Mouse (Mus musculus): Measurements from ENCODE around the gene Tmem81. TPM values are rescaled to one million over a fixed set of nuclear protein-coding genes. Genes with fewer than 3 reads are reported as not detected.
A peak's percentile ranks its signal among the peaks of the same experiment; 100 is the strongest.

The Tmem81 gene
- polyA plus RNA-seq, 1 experiment from 2014 or later, result 3.1 TPM

GRCm38 (mm10) chr1:132512106-132512505, 6.1 kb downstream of the Tmem81 start:
- 71% methylated on average over 8 of the region's 8 CpGs for WGBS
- H3K27me3 ChIP-seq (replicated peaks; ENCODE audit: control insufficient read depth, insufficient read depth, low read length), result no peaks in the 10 kb centered on the region
- H3K4me2 ChIP-seq (replicated peaks; ENCODE audit: low read depth), result no peak overlapping the region
- no peaks in the 10 kb centered on the region for H3K4me1 ChIP-seq (replicated peaks; ENCODE audit: control insufficient read depth, insufficient read depth, low read length)
- H3K9me3 ChIP-seq (ENCODE audit: control insufficient read depth), result no peaks in the 10 kb centered on the region
- H3K4me3 ChIP-seq (ENCODE audit: low read depth, low read length), result no peak overlapping the region
- H3K36me3 ChIP-seq (ENCODE audit: control insufficient read depth, insufficient read depth), result peaks cover 8% of the 10 kb centered on the region
- no peak overlapping the region for H3K27ac ChIP-seq (ENCODE audit: low read depth, low read length)
- no peak for TF ChIP-seq CTCF (IDR thresholded peaks at IDR 0.05; ENCODE audit: low read depth)
- ATAC-seq, result no peak
- no peak overlapping the region for H3K9ac ChIP-seq (ENCODE audit: low read depth, low read length)

- no peak for ATAC-seq
- Histone ChIP-seq H3K36me3 (ENCODE audit: control insufficient read depth, insufficient read depth) (no peaks in the 10 kb centered on the region), H3K4me2 (replicated peaks; ENCODE audit: low read depth) (no peak overlapping the region), H3K9ac (ENCODE audit: low read depth, low read length) (no peak overlapping the region), H3K9me3 (ENCODE audit: control insufficient read depth) (no peaks in the 10 kb centered on the region), H3K4me1 (replicated peaks; ENCODE audit: control insufficient read depth, insufficient read depth, low read length) (no peaks in the 10 kb centered on the region), H3K4me3 (ENCODE audit: low read depth, low read length) (no peak overlapping the region), H3K27ac (ENCODE audit: low read depth, low read length) (no peak overlapping the region), H3K27me3 (replicated peaks; ENCODE audit: control insufficient read depth, insufficient read depth, low read length) (no peaks in the 10 kb centered on the region)
- no peak for TF ChIP-seq CTCF (IDR thresholded peaks at IDR 0.05; ENCODE audit: low read depth)
- 89% methylated on average over 12 of the region's 12 CpGs for WGBS
Measured at GRCm38 (mm10) chr1:132515339-132515738, 9.3 kb downstream of the Tmem81 start.

- TF ChIP-seq CTCF (IDR thresholded peaks at IDR 0.05; ENCODE audit: low read depth), result no peak
- ATAC-seq, result no peak
- H3K4me2 ChIP-seq (replicated peaks; ENCODE audit: low read depth), result no peak overlapping the region
Measured at GRCm38 (mm10) chr1:132516776-132517175, 10.7 kb downstream of the Tmem81 start.

GRCm38 (mm10) chr1:132518621-132519020, 12.6 kb downstream of the Tmem81 start:
- Histone ChIP-seq H3K9ac (ENCODE audit: low read depth, low read length) (no peak overlapping the region), H3K36me3 (ENCODE audit: control insufficient read depth, insufficient read depth) (no peaks in the 10 kb centered on the region), H3K4me3 (ENCODE audit: low read depth, low read length) (no peak overlapping the region), H3K4me1 (replicated peaks; ENCODE audit: control insufficient read depth, insufficient read depth, low read length) (no peaks in the 10 kb centered on the region), H3K27me3 (replicated peaks; ENCODE audit: control insufficient read depth, insufficient read depth, low read length) (no peaks in the 10 kb centered on the region), H3K4me2 (replicated peaks; ENCODE audit: low read depth) (no peak overlapping the region), H3K9me3 (ENCODE audit: control insufficient read depth) (no peaks in the 10 kb centered on the region), H3K27ac (ENCODE audit: low read depth, low read length) (no peak overlapping the region)
- 79% methylated on average over 18 of the region's 18 CpGs for WGBS
- no peak for TF ChIP-seq CTCF (IDR thresholded peaks at IDR 0.05; ENCODE audit: low read depth)
- no peak for ATAC-seq

More at GRCm38 (mm10) chr1:132516776-132517175, 10.7 kb downstream of the Tmem81 start:
- Histone ChIP-seq H3K27ac (ENCODE audit: low read depth, low read length) (no peak overlapping the region), H3K9ac (ENCODE audit: low read depth, low read length) (no peak overlapping the region), H3K4me3 (ENCODE audit: low read depth, low read length) (no peak overlapping the region), H3K27me3 (replicated peaks; ENCODE audit: control insufficient read depth, insufficient read depth, low read length) (no peaks in the 10 kb centered on the region), H3K36me3 (ENCODE audit: control insufficient read depth, insufficient read depth) (no peaks in the 10 kb centered on the region), H3K9me3 (ENCODE audit: control insufficient read depth) (no peaks in the 10 kb centered on the region), H3K4me1 (replicated peaks; ENCODE audit: control insufficient read depth, insufficient read depth, low read length) (no peaks in the 10 kb centered on the region)
- 92% methylated on average over 11 of the region's 11 CpGs for WGBS

- TF ChIP-seq CTCF (IDR thresholded peaks at IDR 0.05; ENCODE audit: low read depth), result no peak
- 64% methylated on average over 11 of the region's 11 CpGs for WGBS
- H3K27me3 ChIP-seq (replicated peaks; ENCODE audit: control insufficient read depth, insufficient read depth, low read length), result no peaks in the 10 kb centered on the region
Measured at GRCm38 (mm10) chr1:132519734-132520133, 13.7 kb downstream of the Tmem81 start.

GRCm38 (mm10) chr1:132520764-132521163, 14.7 kb downstream of the Tmem81 start:
- Histone ChIP-seq H3K27ac (ENCODE audit: low read depth, low read length) (no peak overlapping the region), H3K9ac (ENCODE audit: low read depth, low read length) (no peak overlapping the region), H3K4me3 (ENCODE audit: low read depth, low read length) (no peak overlapping the region), H3K4me2 (replicated peaks; ENCODE audit: low read depth) (peak overlapping the region; percentile 24; the same call in 1 of the 2 replicates), H3K9me3 (ENCODE audit: control insufficient read depth) (no peaks in the 10 kb centered on the region), H3K27me3 (replicated peaks; ENCODE audit: control insufficient read depth, insufficient read depth, low read length) (no peaks in the 10 kb centered on the region), H3K4me1 (replicated peaks; ENCODE audit: control insufficient read depth, insufficient read depth, low read length) (no peaks in the 10 kb centered on the region), H3K36me3 (ENCODE audit: control insufficient read depth, insufficient read depth) (no peaks in the 10 kb centered on the region)
- TF ChIP-seq CTCF (IDR thresholded peaks at IDR 0.05; ENCODE audit: low read depth), result peak; percentile 68
- peak; percentile 63 for ATAC-seq
- 42% methylated on average over 2 of the region's 6 CpGs for WGBS

More at GRCm38 (mm10) chr1:132519734-132520133, 13.7 kb downstream of the Tmem81 start:
- Histone ChIP-seq H3K36me3 (ENCODE audit: control insufficient read depth, insufficient read depth) (no peaks in the 10 kb centered on the region), H3K4me2 (replicated peaks; ENCODE audit: low read depth) (no peak overlapping the region), H3K4me1 (replicated peaks; ENCODE audit: control insufficient read depth, insufficient read depth, low read length) (no peaks in the 10 kb centered on the region), H3K4me3 (ENCODE audit: low read depth, low read length) (no peak overlapping the region), H3K9me3 (ENCODE audit: control insufficient read depth) (no peaks in the 10 kb centered on the region), H3K9ac (ENCODE audit: low read depth, low read length) (no peak overlapping the region), H3K27ac (ENCODE audit: low read depth, low read length) (no peak overlapping the region)
- no peak for ATAC-seq

- Histone ChIP-seq H3K36me3 (ENCODE audit: control insufficient read depth, insufficient read depth) (no peaks in the 10 kb centered on the region), H3K27me3 (replicated peaks; ENCODE audit: control insufficient read depth, insufficient read depth, low read length) (no peaks in the 10 kb centered on the region), H3K9ac (ENCODE audit: low read depth, low read length) (no peak overlapping the region), H3K4me1 (replicated peaks; ENCODE audit: control insufficient read depth, insufficient read depth, low read length) (no peaks in the 10 kb centered on the region), H3K9me3 (ENCODE audit: control insufficient read depth) (no peaks in the 10 kb centered on the region), H3K27ac (ENCODE audit: low read depth, low read length) (no peak overlapping the region), H3K4me3 (ENCODE audit: low read depth, low read length) (no peak overlapping the region), H3K4me2 (replicated peaks; ENCODE audit: low read depth) (no peak overlapping the region)
- ATAC-seq, result no peak
- no peak for TF ChIP-seq CTCF (IDR thresholded peaks at IDR 0.05; ENCODE audit: low read depth)
- 74% methylated on average over 8 of the region's 8 CpGs for WGBS
Measured at GRCm38 (mm10) chr1:132523048-132523447, 17.0 kb downstream of the Tmem81 start.

Measured in intestine, postnatal 0 days (tissue).